Mouse (Mus musculus) hindbrain, embryonic 16.5 days (tissue): ENCODE measurements at regions not wholly inside any gene's neighbourhood (a gene's known extent, or its start where the extent isn't known, plus 50 kb on each side); places are given as distances from the start of the nearest gene placed in this dataset.

ENCODE experiments used
- ATAC-seq: fragments of 200-750 bp; cut with Nextera tagmentation; 2 replicates; pipeline ENCODE4 v1.8.0; 2017; ENCODE audit warnings: moderate TSS enrichment, moderate library complexity
- H3K27ac ChIP-seq: fragments of 300-500 bp; sonication (generic); 2 replicates; pipeline ENCODE4 v1.5.1; 2014; ENCODE audit warnings: low read depth, mild to moderate bottlenecking, control low read depth, low read length, moderate library complexity
- H3K27me3 ChIP-seq: fragments of 300-500 bp; sonication (generic); replicated peaks from 2 replicates; pipeline ENCODE4 v1.6.1; 2014; ENCODE audit warnings: low read length; ENCODE audit not compliant: control insufficient read depth, insufficient read depth
- H3K36me3 ChIP-seq: fragments of 300-500 bp; sonication (generic); 2 replicates; pipeline ENCODE4 v1.6.1; 2014; ENCODE audit warnings: mild to moderate bottlenecking, low read length, moderate library complexity, mixed read lengths; ENCODE audit not compliant: control insufficient read depth, insufficient read depth
- H3K4me1 ChIP-seq: fragments of 300-500 bp; sonication (generic); 2 replicates; pipeline ENCODE4 v1.6.1; 2014; ENCODE audit warnings: low read depth, low read length; ENCODE audit not compliant: control insufficient read depth, insufficient read depth
- H3K4me2 ChIP-seq: fragments of 300-500 bp; sonication (generic); 2 replicates; pipeline ENCODE4 v1.6.1; 2014; ENCODE audit warnings: mild to moderate bottlenecking, low read length, control low read depth, moderate library complexity
- H3K4me3 ChIP-seq: fragments of 300-500 bp; sonication (generic); 2 replicates; pipeline ENCODE4 v1.5.1; 2014; ENCODE audit warnings: mild to moderate bottlenecking, low read length, control low read depth, moderate library complexity
- H3K9ac ChIP-seq: fragments of 300-500 bp; sonication (generic); 2 replicates; pipeline ENCODE4 v1.6.1; 2014; ENCODE audit warnings: low read depth, mild to moderate bottlenecking, control low read depth, low read length, moderate library complexity
- H3K9me3 ChIP-seq: fragments of 300-500 bp; sonication (generic); 2 replicates; pipeline ENCODE4 v1.6.1; 2014; ENCODE audit warnings: mild to moderate bottlenecking, low read length, moderate library complexity; ENCODE audit not compliant: control insufficient read depth
- WGBS: fragments of 180-500 bp; shearing (Covaris S2); extraction: QIAGEN DNeasy Blood & Tissue Kit; methylation state at CpG from one replicate; pipeline ENCODE4 v1.1.7; 2014; 5-methylcytosine and 5-hydroxymethylcytosine counted together

- 49% methylated on average over 4 of the region's 4 CpGs for WGBS
- H3K9me3 ChIP-seq: no peaks in the 10 kb centered on the region
These were observed 514.2 kb downstream of the Lmo7 start for GRCm38 (mm10) chr14:102243806-102244536.

GRCm38 (mm10) chr14:102216581-102217368 is 487.0 kb downstream of the Lmo7 start:
- H3K4me1 ChIP-seq: peaks cover 3% of the 10 kb centered on the region
- peak; percentile 78 for ATAC-seq
- H3K36me3 ChIP-seq: no peaks in the 10 kb centered on the region
- H3K4me3 ChIP-seq: no peak overlapping the region
- no peak overlapping the region for H3K27ac ChIP-seq
- no peak overlapping the region for H3K9ac ChIP-seq
- no peak overlapping the region for H3K4me2 ChIP-seq
- 42% methylated on average over 7 of the region's 7 CpGs for WGBS
- no peaks in the 10 kb centered on the region for H3K27me3 ChIP-seq
- H3K9me3 ChIP-seq: no peaks in the 10 kb centered on the region

More at GRCm38 (mm10) chr14:102243806-102244536, 514.2 kb downstream of the Lmo7 start:
- H3K9ac ChIP-seq: no peak overlapping the region
- no peaks in the 10 kb centered on the region for H3K36me3 ChIP-seq
- ATAC-seq: peak; percentile 64; the same call in 1 of the 2 replicates
- no peak overlapping the region for H3K27ac ChIP-seq
- no peak overlapping the region for H3K4me2 ChIP-seq
- H3K4me3 ChIP-seq: no peak overlapping the region
- H3K4me1 ChIP-seq: peaks cover 6% of the 10 kb centered on the region; the same call in 1 of the 2 replicates
- no peaks in the 10 kb centered on the region for H3K27me3 ChIP-seq

GRCm38 (mm10) chr14:102215267-102215964 is 485.7 kb downstream of the Lmo7 start:
- no peaks in the 10 kb centered on the region for H3K27me3 ChIP-seq
- 0 out of 2 replicates have a peak, but pooled peaks have one; percentile 11 for ATAC-seq
- WGBS: 65% methylated on average over 4 of the region's 4 CpGs

GRCm38 (mm10) chr14:102212079-102212478 is 482.3 kb downstream of the Lmo7 start:
- WGBS: 85% methylated on average over 2 of the region's 2 CpGs
- ATAC-seq: no peak
- H3K9ac ChIP-seq: no peak overlapping the region

More at GRCm38 (mm10) chr14:102215267-102215964, 485.7 kb downstream of the Lmo7 start:
- H3K4me2 ChIP-seq: no peak overlapping the region
- H3K9me3 ChIP-seq: no peaks in the 10 kb centered on the region
- no peak overlapping the region for H3K4me3 ChIP-seq
- H3K4me1 ChIP-seq: peaks cover 3% of the 10 kb centered on the region
- H3K36me3 ChIP-seq: no peaks in the 10 kb centered on the region
- no peak overlapping the region for H3K9ac ChIP-seq
- no peak overlapping the region for H3K27ac ChIP-seq

GRCm38 (mm10) chr14:102204881-102205671 is 475.3 kb downstream of the Lmo7 start:
- H3K4me3 ChIP-seq: no peak overlapping the region
- H3K4me1 ChIP-seq: no peaks in the 10 kb centered on the region
- H3K27ac ChIP-seq: no peak overlapping the region
- no peak for ATAC-seq
- H3K36me3 ChIP-seq: no peaks in the 10 kb centered on the region
- no peak overlapping the region for H3K9ac ChIP-seq
- H3K9me3 ChIP-seq: no peaks in the 10 kb centered on the region
- WGBS: 78% methylated on average over 10 of the region's 10 CpGs
- H3K4me2 ChIP-seq: no peak overlapping the region
- no peaks in the 10 kb centered on the region for H3K27me3 ChIP-seq

More at GRCm38 (mm10) chr14:102212079-102212478, 482.3 kb downstream of the Lmo7 start:
- no peaks in the 10 kb centered on the region for H3K9me3 ChIP-seq
- peaks cover 3% of the 10 kb centered on the region for H3K4me1 ChIP-seq
- no peaks in the 10 kb centered on the region for H3K36me3 ChIP-seq
- H3K27me3 ChIP-seq: no peaks in the 10 kb centered on the region
- H3K27ac ChIP-seq: no peak overlapping the region
- no peak overlapping the region for H3K4me3 ChIP-seq
- H3K4me2 ChIP-seq: no peak overlapping the region

GRCm38 (mm10) chr14:102199430-102199829 is 469.7 kb downstream of the Lmo7 start:
- no peak overlapping the region for H3K27ac ChIP-seq
- no peak overlapping the region for H3K4me3 ChIP-seq
- no peaks in the 10 kb centered on the region for H3K27me3 ChIP-seq
- no peak for ATAC-seq
- no peak overlapping the region for H3K4me2 ChIP-seq
- no peaks in the 10 kb centered on the region for H3K9me3 ChIP-seq
- H3K4me1 ChIP-seq: no peaks in the 10 kb centered on the region
- WGBS: 96% methylated on average over 6 of the region's 6 CpGs
- H3K9ac ChIP-seq: no peak overlapping the region
- H3K36me3 ChIP-seq: no peaks in the 10 kb centered on the region

- H3K27me3 ChIP-seq: no peaks in the 10 kb centered on the region
- H3K27ac ChIP-seq: no peak overlapping the region
- H3K9me3 ChIP-seq: no peaks in the 10 kb centered on the region
- no peak overlapping the region for H3K9ac ChIP-seq
- ATAC-seq: no peak
- H3K4me3 ChIP-seq: no peak overlapping the region
- H3K36me3 ChIP-seq: no peaks in the 10 kb centered on the region
- no peak overlapping the region for H3K4me2 ChIP-seq
- no peaks in the 10 kb centered on the region for H3K4me1 ChIP-seq
- 70% methylated on average over 1 of the region's 1 CpGs for WGBS
These were observed 461.0 kb downstream of the Lmo7 start for GRCm38 (mm10) chr14:102190786-102191185.

GRCm38 (mm10) chr14:102181269-102181668 is 451.5 kb downstream of the Lmo7 start:
- Histone ChIP-seq H3K36me3 (no peaks in the 10 kb centered on the region), H3K4me1 (no peaks in the 10 kb centered on the region), H3K27me3 (no peaks in the 10 kb centered on the region), H3K9ac (no peak overlapping the region), H3K4me2 (no peak overlapping the region), H3K9me3 (no peaks in the 10 kb centered on the region; the same call in 1 of the 2 replicates), H3K4me3 (no peak overlapping the region), H3K27ac (no peak overlapping the region)
- ATAC-seq: no peak
- 83% methylated on average over 3 of the region's 3 CpGs for WGBS
